Mouse (Mus musculus) myocyte (in vitro differentiated cells): ENCODE results near the gene Heg1. TPM values are rescaled to one million over a fixed set of nuclear protein-coding genes. Genes with fewer than 3 reads are reported as not detected.

ENCODE experiments used
- H3K27me3 ChIP-seq: one replicate; pipeline ENCODE4 v1.6.1; 2011; ENCODE audit not compliant: control insufficient read depth, insufficient read depth, insufficient read length
- H3K36me3 ChIP-seq: one replicate; pipeline ENCODE4 v1.6.1; 2011; ENCODE audit not compliant: control insufficient read depth, insufficient read depth
- H3K4me2 ChIP-seq: one replicate; pipeline ENCODE4 v1.6.1; 2011; ENCODE audit warnings: low read depth, control low read depth
- H3K4me3 ChIP-seq: one replicate; pipeline ENCODE4 v1.5.1; 2011; ENCODE audit warnings: mild to moderate bottlenecking, control low read depth, moderate library complexity
- H3K79me2 ChIP-seq: one replicate; pipeline ENCODE4 v1.6.1; 2011; ENCODE audit not compliant: control insufficient read depth, insufficient read depth
- H3ac ChIP-seq: one replicate; pipeline ENCODE4 v1.6.1; 2011; ENCODE audit not compliant: control insufficient read depth, insufficient read length
- CEBPB ChIP-seq: IDR thresholded peaks from 2 replicates; pipeline ENCODE4 v1.6.1; 2011; ENCODE audit warnings: mild to moderate bottlenecking, moderate library complexity; ENCODE audit not compliant: poor library complexity, insufficient read depth, severe bottlenecking
- E2F4 ChIP-seq: IDR thresholded peaks from one replicate; pipeline ENCODE4 v1.6.1; 2011; ENCODE audit warnings: mild to moderate bottlenecking, control low read depth, moderate library complexity; ENCODE audit not compliant: insufficient read depth
- MAX ChIP-seq: IDR thresholded peaks from one replicate; pipeline ENCODE4 v1.6.1; 2011; ENCODE audit warnings: low read depth, mild to moderate bottlenecking, control low read depth
- MYOD1 ChIP-seq, 3 experiments: IDR thresholded peaks; one replicate each; pipeline ENCODE4 v1.6.1; 2011; ENCODE audit warnings: control low read depth in 2 of 3, low read depth in 2 of 3, mild to moderate bottlenecking in 2 of 3, moderate library complexity in 1 of 3; ENCODE audit not compliant: insufficient read length in 2 of 3, control insufficient read depth in 1 of 3
- MYOG ChIP-seq, 3 experiments: IDR thresholded peaks; one replicate each; pipeline ENCODE4 v1.6.1; 2011; ENCODE audit warnings: control low read depth in 2 of 3, low read depth in 2 of 3, mild to moderate bottlenecking in 2 of 3; ENCODE audit not compliant: insufficient read length in 2 of 3, control insufficient read depth in 1 of 3, insufficient read depth in 1 of 3
- POLR2A ChIP-seq: IDR thresholded peaks from one replicate; pipeline ENCODE4 v1.6.1; 2011; ENCODE audit warnings: low read depth, mild to moderate bottlenecking, control low read depth, moderate library complexity; ENCODE audit not compliant: insufficient read length
- POLR2AphosphoS2 ChIP-seq: IDR thresholded peaks from one replicate; pipeline ENCODE4 v1.6.1; 2011; ENCODE audit warnings: low read depth, control low read depth; ENCODE audit not compliant: insufficient read length
- REST ChIP-seq: IDR thresholded peaks from one replicate; pipeline ENCODE4 v1.6.1; 2011; ENCODE audit warnings: mild to moderate bottlenecking, control low read depth, moderate library complexity; ENCODE audit not compliant: insufficient read depth, insufficient read length
- SRF ChIP-seq: IDR thresholded peaks from one replicate; pipeline ENCODE4 v1.6.1; 2011; ENCODE audit warnings: low read depth; ENCODE audit not compliant: control insufficient read depth, insufficient read length
- TCF12 ChIP-seq: IDR thresholded peaks from one replicate; pipeline ENCODE4 v1.6.1; 2011; ENCODE audit warnings: mild to moderate bottlenecking, control low read depth; ENCODE audit not compliant: poor library complexity, insufficient read depth, severe bottlenecking
- TCF3 ChIP-seq: IDR thresholded peaks from one replicate; pipeline ENCODE4 v1.6.1; 2011; ENCODE audit warnings: low read depth, control low read depth; ENCODE audit not compliant: insufficient read length
- USF1 ChIP-seq: IDR thresholded peaks from one replicate; pipeline ENCODE4 v1.6.1; 2011; ENCODE audit warnings: low read depth, mild to moderate bottlenecking, control low read depth, moderate library complexity
- polyA plus RNA-seq: library from polyadenylated mRNA; unstranded; fragments of >200 nt; fragmentation: generic; extraction: Trizol; gene quantifications from one replicate; pipeline ENCODE4 v1.2.1, GENCODE M21; 2012; ENCODE audit warnings: missing spikeins

Heg1 gene
- polyA plus RNA-seq, 1 experiment = 28.3 TPM

GRCm38 (mm10) chr16:33774972-33775371 is 90.8 kb downstream of the Heg1 start:
- no peaks in the 10 kb centered on the region for H3K27me3 ChIP-seq
- H3K4me2 ChIP-seq = no peak overlapping the region
- TF ChIP-seq TCF3 (no peak), REST (no peak), MYOD1 (IDR thresholded peaks at IDR 0.05; ENCODE audit: control insufficient read depth in 1 of 3, insufficient read length in 2 of 3, low read depth in 2 of 3) (no peak), MAX (no peak), TCF12 (no peak), POLR2A (no peak), CEBPB (no peak), E2F4 (no peak), MYOG (IDR thresholded peaks at IDR 0.05; ENCODE audit: control insufficient read depth in 1 of 3, insufficient read depth in 1 of 3, insufficient read length in 2 of 3, low read depth in 2 of 3) (no peak), USF1 (no peak), POLR2AphosphoS2 (no peak), SRF (no peak)
- no peaks in the 10 kb centered on the region for H3K36me3 ChIP-seq
- no peak overlapping the region for H3K4me3 ChIP-seq
- H3K79me2 ChIP-seq = no peaks in the 10 kb centered on the region
- H3ac ChIP-seq = no peak overlapping the region

- H3K4me3 ChIP-seq = no peak overlapping the region
- TF ChIP-seq CEBPB (no peak), POLR2AphosphoS2 (no peak), REST (no peak), SRF (no peak), TCF12 (no peak), MYOD1 (IDR thresholded peaks at IDR 0.05; ENCODE audit: control insufficient read depth in 1 of 3, insufficient read length in 2 of 3, low read depth in 2 of 3) (no peak), USF1 (no peak), MAX (no peak), E2F4 (no peak), TCF3 (no peak), MYOG (IDR thresholded peaks at IDR 0.05; ENCODE audit: control insufficient read depth in 1 of 3, insufficient read depth in 1 of 3, insufficient read length in 2 of 3, low read depth in 2 of 3) (no peak), POLR2A (no peak)
- no peaks in the 10 kb centered on the region for H3K36me3 ChIP-seq
- no peaks in the 10 kb centered on the region for H3K27me3 ChIP-seq
- H3K4me2 ChIP-seq = no peak overlapping the region
- no peak overlapping the region for H3ac ChIP-seq
- no peaks in the 10 kb centered on the region for H3K79me2 ChIP-seq
These were observed 91.7 kb downstream of the Heg1 start for GRCm38 (mm10) chr16:33775733-33776335.

- H3K79me2 ChIP-seq = no peaks in the 10 kb centered on the region
These were observed 92.8 kb downstream of the Heg1 start for GRCm38 (mm10) chr16:33776766-33777529.

GRCm38 (mm10) chr16:33777607-33778006 is 93.4 kb downstream of the Heg1 start:
- Histone ChIP-seq H3K79me2 (no peaks in the 10 kb centered on the region), H3K4me3 (no peak overlapping the region), H3K4me2 (peak overlapping the region; percentile 55), H3K27me3 (no peaks in the 10 kb centered on the region), H3K36me3 (no peaks in the 10 kb centered on the region), H3ac (no peak overlapping the region)
- TF ChIP-seq MYOG (IDR thresholded peaks at IDR 0.05; ENCODE audit: control insufficient read depth in 1 of 3, insufficient read depth in 1 of 3, insufficient read length in 2 of 3, low read depth in 2 of 3) (no peak), E2F4 (no peak), USF1 (no peak), REST (no peak), MYOD1 (IDR thresholded peaks at IDR 0.05; ENCODE audit: control insufficient read depth in 1 of 3, insufficient read length in 2 of 3, low read depth in 2 of 3) (no peak), CEBPB (no peak)

More at GRCm38 (mm10) chr16:33776766-33777529, 92.8 kb downstream of the Heg1 start:
- H3K27me3 ChIP-seq = no peaks in the 10 kb centered on the region
- H3K36me3 ChIP-seq = no peaks in the 10 kb centered on the region
- peak overlapping the region; percentile 55 for H3K4me2 ChIP-seq
- H3K4me3 ChIP-seq = no peak overlapping the region
- H3ac ChIP-seq = no peak overlapping the region
- TF ChIP-seq USF1 = no peak
- peak; percentile 83 for TF ChIP-seq CEBPB
